Comparison of ENCODE assay signal across 8 mouse cellular contexts in the genomic region with DNA sequence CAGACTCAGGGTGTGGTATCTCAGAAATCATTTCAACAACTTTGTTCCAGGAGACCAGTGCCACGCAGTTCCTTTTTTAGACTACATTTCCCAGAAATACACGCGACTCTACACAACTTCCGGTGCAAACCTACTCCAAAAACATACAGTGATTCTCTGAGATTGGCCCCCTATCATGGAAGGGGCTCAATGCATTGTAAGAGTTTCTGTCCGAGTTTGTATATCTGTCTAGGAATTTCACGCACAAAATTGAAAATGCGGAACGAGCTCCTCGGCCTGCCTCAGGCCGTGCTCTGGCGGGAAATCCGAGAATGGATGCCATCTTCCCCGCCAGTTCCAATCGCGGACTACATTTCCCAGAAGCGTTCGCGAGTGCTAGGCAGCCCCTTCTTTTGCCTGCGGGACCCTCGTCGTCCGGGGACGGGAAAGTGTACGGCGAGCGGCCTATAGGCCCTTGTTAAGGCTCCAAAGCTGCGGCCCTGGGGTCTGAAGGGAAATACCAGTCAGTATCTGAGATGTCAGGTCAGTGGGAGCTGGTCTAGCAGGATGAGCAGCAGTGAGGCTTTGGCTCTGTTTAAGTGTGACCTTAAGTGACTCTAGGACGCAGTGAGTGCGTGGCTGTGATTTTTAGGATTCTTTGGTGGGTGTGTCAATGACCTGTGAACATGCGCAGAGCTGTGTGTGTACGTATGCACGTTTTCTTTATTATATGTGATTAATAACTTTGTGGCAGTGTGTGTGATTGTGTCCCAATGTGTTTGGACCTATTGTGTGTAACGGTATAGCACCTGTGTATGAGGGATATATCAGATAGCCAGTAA. TPM values are rescaled to one million over a fixed set of nuclear protein-coding genes. Genes with fewer than 3 reads are reported as not detected.
DNase-seq lines count a peak whose midpoint lies in the region; ATAC-seq and TF ChIP-seq lines count a peak whose summit lies in the region.

A gene (plus strand): TSS at position 94 of the 821 bp plus-strand sequence.

- H3K9me3 ChIP-seq in hindbrain, embryonic 12.5 days (replicated peaks) = no peaks in the 10 kb centered on the region

- peak within 1 kb of the TSS; percentile 97 for H3K27ac ChIP-seq in hindbrain, embryonic 12.5 days

- peak within 1 kb of the TSS; percentile 70 for H3K9ac ChIP-seq in hindbrain, embryonic 12.5 days

- no peaks in the 10 kb centered on the region for H3K27me3 ChIP-seq in Patski
- no peaks in the 10 kb centered on the region for H3K27me3 ChIP-seq in hindbrain, embryonic 12.5 days

- peak; percentile 69 for ATAC-seq in Patski
- ATAC-seq in hindbrain, embryonic 12.5 days (ENCODE audit: low FRiP score) = peak; percentile 87

- peaks cover 28% of the 10 kb centered on the region for H3K36me3 ChIP-seq in hindbrain, embryonic 12.5 days

- in situ Hi-C loops in Patski (cut with MboI; ENCODE audit: low pct_unique_long_range_greater_than_20kb) = loop anchor here (5.0 kb wide), 1 partner anchor 91 kb away; a partner anchor contains a TSS

- TF ChIP-seq CTCF in Patski (IDR thresholded peaks at IDR 0.05) = no peak

- peaks cover 17% of the 10 kb centered on the region for H3K4me1 ChIP-seq in hindbrain, embryonic 12.5 days

- peak within 1 kb of the TSS; percentile 67 for H3K4me3 ChIP-seq in hindbrain, embryonic 12.5 days

- under 1% methylated on average over 33 of the region's 33 CpGs for WGBS in hindbrain, embryonic 12.5 days

- CTCF ChIA-PET in Patski (lab: Charles Lee) = interaction anchor here (1.6 kb wide), 1 partner anchor 22 kb away, joined by 4 read pairs; no protein-coding TSS in a partner anchor

- peak within 1 kb of the TSS; percentile 68 for H3K4me2 ChIP-seq in hindbrain, embryonic 12.5 days (replicated peaks)

- DNase-seq in Patski (ENCODE audit: low read depth, low spot score) = peak; percentile 62
- DNase-seq in cerebellum, postnatal 10 days = peak; percentile 90 to 92
- DNase-seq in frontal cortex, postnatal 10 days (ENCODE audit: low spot score in 2 of 2) = peak; percentile 54 to 78
- DNase-seq in layer of hippocampus, postnatal 14 days (ENCODE audit: low spot score in 2 of 2) = peak; percentile 84 to 86
- DNase-seq in lung, postnatal 14 days = peak; percentile 76
- peak; percentile 68 for DNase-seq in retina, adult 2 months (ENCODE audit: low read depth, low spot score)
- peak; percentile 76 to 79 for DNase-seq in thymus, postnatal 36 days

- POLR2A ChIA-PET in Patski (lab: Charles Lee) = no interaction called here

RNA-seq across cellular contexts. Expression of the gene that starts here (rescaled TPM):
- polyA plus RNA-seq in Patski (2021) = 9.3 TPM
- 7.0 and 8.5 TPM in 2 replicates for polyA plus RNA-seq in hindbrain, embryonic 12.5 days (2016; fragmentation: Nextera tagmentation; extraction: Ambion mirVana)
- total RNA-seq in layer of hippocampus, postnatal 14 days (2021) = 1 to 10 TPM; 8.2 to 9.4 TPM

Comparison
In these comparisons a context has a peak if more than half of its experiments do, and no peak if none do; other contexts are left out.
1. Peak in every context shown above with its lines: DNase-seq, ATAC-seq, H3K4me3 ChIP-seq and H3K27ac ChIP-seq.